Mouse (Mus musculus): ENCODE measurements around the gene Cdc42ep5. TPM values are rescaled to one million over a fixed set of nuclear protein-coding genes. Genes with fewer than 3 reads are reported as not detected.

The Cdc42ep5 gene
- 30.0 and 62.7 TPM in 2 replicates for polyA plus RNA-seq (2012; rRNA removed; ENCODE audit: low replicate concordance)

GRCm38 (mm10) chr7:4164090-4164910, at the start of gene Cdc42ep5:
Cdc42ep5 (minus strand) TSS chr7:4164860.

GRCm38 (mm10) chr7:4150059-4150541, 14.6 kb downstream of the Cdc42ep5 start, which contains the start of gene Leng9:
Leng9 (minus strand) TSS chr7:4150374.

GRCm38 (mm10) chr7:4136771-4137531, 27.7 kb downstream of the Cdc42ep5 start, which contains the start of gene Leng8:
Leng8 (plus strand) TSS chr7:4137039.

GRCm38 (mm10) chr7:4119344-4119902, 45.2 kb downstream of the Cdc42ep5 start, which contains the start of gene Ttyh1:
Ttyh1 (plus strand) TSS chr7:4119408.

Other genes starting within 250 kb of the Cdc42ep5 start
- 2.7 and 3.5 TPM in 2 replicates for gene Lilra6, start 249.4 kb downstream of the Cdc42ep5 start, polyA plus RNA-seq (2012; rRNA removed; ENCODE audit: low replicate concordance)
- 5.4 and 8.7 TPM in 2 replicates for gene Lair1, start 101.7 kb downstream of the Cdc42ep5 start, polyA plus RNA-seq (2012; rRNA removed; ENCODE audit: low replicate concordance)
- gene Ttyh1, start 45.5 kb downstream of the Cdc42ep5 start, polyA plus RNA-seq (2012; rRNA removed; ENCODE audit: low replicate concordance), result 2.3 and 2.9 TPM in 2 replicates
- gene Leng8, start 27.8 kb downstream of the Cdc42ep5 start, polyA plus RNA-seq (2012; rRNA removed; ENCODE audit: low replicate concordance), result 418 and 712 TPM in 2 replicates
- 5.6 and 7.2 TPM in 2 replicates for gene Leng9, start 14.5 kb downstream of the Cdc42ep5 start, polyA plus RNA-seq (2012; rRNA removed; ENCODE audit: low replicate concordance)
- 0.67 and 0.83 TPM in 2 replicates for gene Lilra5, start 72.9 kb upstream of the Cdc42ep5 start, polyA plus RNA-seq (2012; rRNA removed; ENCODE audit: low replicate concordance)
- 0.86 and 3.1 TPM in 2 replicates for gene Ncr1, start 172.9 kb upstream of the Cdc42ep5 start, polyA plus RNA-seq (2012; rRNA removed; ENCODE audit: low replicate concordance)
- not detected in 2 replicates for gene Gp6, start 232.9 kb upstream of the Cdc42ep5 start, polyA plus RNA-seq (2012; rRNA removed; ENCODE audit: low replicate concordance)